Mouse (Mus musculus) layer of hippocampus, postnatal 14 days (tissue): ENCODE data around the gene 2410004B18Rik. TPM values are rescaled to one million over a fixed set of nuclear protein-coding genes. Genes with fewer than 3 reads are reported as not detected.
"Not testable (repeated sequence)": the region's sequence is repeated elsewhere in the genome, so short reads cannot be mapped to it uniquely, and the experiment has no call there.

ENCODE experiments used
- DNase-seq, 2 experiments: peaks; one replicate each; pipeline ENCODE4 v3.0.0; 2021 to 2022; ENCODE audit warnings: low spot score in 2 of 2, mixed read lengths in 1 of 2
- total RNA-seq, 2 experiments: library from RNA; stranded (reverse); gene quantifications; 2 replicates each; pipeline ENCODE4 v1.2.3; 2021

2410004B18Rik gene
- total RNA-seq, 2 experiments from 2014 or later, result 38.1 to 40.3 TPM

DNA sequence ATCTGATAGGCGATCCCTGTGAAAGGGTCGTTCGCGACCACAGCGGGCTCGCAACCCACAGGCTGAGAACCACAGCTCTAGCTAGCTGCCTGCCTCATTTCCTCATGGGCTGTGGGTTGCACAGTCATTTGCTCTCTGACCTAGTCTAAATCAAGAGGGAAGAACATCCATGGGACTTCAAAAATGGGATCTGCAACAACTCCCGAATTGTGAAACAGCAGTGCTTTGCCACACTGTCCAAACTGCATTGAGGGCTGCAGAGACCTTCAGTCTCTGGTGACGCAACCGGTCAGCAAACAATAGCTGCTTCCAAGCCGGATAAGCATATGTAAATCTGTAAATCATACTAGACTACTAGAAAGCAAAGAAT is 26.2 kb downstream of the 2410004B18Rik start:
- no peak for DNase-seq

DNA sequence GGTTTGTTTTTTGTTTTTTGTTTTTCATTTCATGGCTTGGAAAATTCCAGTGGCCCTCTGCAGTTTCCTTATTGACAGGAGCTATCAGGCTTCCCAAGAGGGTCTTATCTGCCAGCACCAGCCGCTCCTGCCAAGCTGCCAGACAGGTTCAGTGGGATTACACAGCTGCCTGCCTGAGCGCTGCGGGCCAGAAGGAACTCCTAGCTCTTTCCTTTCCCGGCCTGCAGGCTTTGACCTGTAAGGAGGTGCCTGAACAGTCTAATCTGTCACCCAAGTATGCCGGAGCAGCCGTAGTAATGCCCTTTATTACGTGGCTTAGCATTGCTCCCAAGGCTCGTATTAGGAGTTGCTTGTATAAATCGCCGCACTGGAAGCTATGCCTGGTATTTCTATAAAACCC is 26.7 kb downstream of the 2410004B18Rik start:
- DNase-seq, result no peak

DNA sequence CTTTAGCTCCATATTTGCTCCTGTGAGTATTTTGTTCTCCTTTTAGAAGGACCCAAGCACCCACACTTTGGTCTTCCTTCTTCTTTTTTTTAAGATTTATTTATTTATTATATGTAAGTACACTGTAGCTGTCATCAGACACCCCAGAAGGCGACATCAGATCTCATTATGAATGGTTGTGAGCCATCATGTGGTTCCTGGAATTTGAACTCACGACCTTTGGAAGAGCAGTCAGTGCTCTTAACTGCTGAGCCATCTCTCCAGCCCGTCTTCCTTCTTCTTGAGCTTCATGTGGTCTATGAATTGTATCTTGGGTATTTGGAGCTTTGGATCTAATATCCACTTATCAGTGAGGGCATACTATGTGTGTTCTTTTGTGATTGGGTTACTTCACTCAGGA is 27.8 kb downstream of the 2410004B18Rik start:
- DNase-seq, result not testable (repeated sequence)

DNA sequence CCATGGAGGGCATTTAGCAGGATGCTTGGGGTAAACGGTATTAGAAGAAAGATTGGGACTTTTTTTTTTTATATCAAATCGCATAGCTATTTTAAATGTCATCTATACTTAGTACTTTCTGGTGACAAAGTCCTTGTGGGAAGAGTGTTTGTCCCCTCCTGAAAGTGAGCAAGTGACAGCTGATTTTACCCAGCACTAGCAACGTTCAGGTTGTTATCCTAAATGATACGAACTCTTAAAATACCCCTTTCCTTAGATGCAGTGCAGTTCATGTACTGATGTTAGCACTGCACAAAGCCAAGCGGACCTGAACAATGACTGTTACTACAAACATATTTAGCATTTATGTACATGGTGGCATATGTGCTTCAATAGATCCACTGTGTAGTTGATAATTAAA is 29.0 kb downstream of the 2410004B18Rik start:
- no peak for DNase-seq

DNA sequence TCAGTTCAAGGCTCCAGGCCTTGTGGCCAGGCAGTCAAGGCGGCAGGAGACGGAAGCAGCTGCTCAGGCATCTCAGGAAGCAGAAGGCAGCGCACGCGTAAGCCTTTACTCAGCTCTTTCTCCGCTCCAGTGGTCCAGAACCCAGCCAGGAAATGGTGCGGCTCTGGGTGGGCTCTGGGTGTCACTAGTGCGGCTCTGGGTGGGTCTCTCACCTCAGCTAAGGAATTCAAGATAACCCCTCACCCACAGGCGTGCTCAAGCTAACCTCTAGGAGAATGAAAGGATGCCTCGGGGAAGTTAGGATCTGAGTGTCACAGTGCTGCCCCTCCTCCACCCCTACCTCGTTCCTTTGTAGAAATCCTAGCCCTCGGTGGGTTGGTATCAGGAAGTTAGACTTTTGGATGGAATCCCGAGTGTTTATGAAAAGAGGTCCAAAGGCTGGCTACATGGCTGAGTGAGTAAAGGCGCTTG is 31.3 kb downstream of the 2410004B18Rik start:
- DNase-seq, result no peak

DNA sequence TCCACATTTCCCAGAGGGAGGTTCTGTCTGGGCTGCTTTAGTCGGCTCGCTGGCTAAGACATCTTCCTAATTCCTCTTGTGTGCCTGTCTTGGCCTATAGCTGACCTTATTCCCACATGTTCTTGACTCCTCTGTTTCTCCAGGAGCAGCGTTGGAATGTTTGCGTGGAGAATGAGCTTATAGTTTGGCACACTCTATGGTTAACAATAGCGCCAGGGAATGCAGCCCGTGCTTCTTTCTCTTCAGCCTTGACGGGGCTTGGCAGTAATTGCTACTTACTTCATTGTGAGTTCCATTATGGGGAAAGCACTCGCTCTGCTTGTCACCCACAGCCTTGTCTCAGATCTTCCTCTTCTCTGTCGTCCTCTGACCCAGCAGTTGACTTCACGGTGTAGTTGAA is 33.7 kb downstream of the 2410004B18Rik start:
- no peak for DNase-seq

DNA sequence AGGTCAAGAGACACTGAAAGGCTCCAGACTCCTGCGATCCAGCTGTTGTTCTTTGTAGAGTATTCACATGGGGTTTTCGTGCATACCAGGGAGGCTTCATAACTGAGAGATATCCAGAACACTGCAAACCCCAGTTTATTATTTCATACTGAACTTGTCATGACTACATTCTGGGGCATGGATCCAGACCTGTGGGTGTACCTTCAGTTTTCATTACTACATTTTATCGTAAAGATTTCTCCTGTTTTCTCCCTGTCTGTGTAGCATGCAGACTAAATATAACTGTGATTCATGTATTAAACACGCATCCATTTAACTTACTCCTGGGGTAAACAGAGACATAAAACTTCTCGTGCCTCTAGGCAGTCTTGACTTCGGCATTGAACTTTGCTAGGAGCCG is 37.2 kb downstream of the 2410004B18Rik start:
- no peak for DNase-seq

DNA sequence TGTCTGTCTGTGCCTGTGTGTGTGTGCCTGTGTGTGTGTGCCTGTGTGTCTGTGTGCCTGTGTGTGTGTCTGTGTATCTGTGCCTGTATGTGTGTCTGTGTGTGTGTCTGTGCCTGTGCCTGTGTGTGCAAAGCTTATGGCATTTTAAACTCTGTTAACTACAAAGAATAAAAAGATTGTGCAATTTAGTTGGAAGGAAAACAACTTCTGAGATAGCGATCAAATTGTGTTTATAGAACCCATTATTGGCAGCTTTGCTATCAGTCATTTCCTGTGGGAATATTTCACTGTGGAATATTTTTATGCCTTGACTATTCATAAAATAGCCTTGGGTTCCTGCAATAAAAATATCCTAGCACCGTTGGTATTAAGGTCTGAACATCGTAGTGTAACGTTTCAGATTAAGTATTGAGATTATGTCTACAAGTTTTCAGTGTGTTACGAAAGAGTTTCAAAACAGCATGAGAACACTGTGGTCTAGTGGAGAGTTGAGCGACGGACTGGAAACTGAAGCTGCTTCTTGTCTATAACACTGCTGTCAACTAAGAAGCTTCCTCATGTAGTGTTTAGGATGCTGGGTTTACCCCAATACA is 47.6 kb downstream of the 2410004B18Rik start:
- DNase-seq, result no peak

DNA sequence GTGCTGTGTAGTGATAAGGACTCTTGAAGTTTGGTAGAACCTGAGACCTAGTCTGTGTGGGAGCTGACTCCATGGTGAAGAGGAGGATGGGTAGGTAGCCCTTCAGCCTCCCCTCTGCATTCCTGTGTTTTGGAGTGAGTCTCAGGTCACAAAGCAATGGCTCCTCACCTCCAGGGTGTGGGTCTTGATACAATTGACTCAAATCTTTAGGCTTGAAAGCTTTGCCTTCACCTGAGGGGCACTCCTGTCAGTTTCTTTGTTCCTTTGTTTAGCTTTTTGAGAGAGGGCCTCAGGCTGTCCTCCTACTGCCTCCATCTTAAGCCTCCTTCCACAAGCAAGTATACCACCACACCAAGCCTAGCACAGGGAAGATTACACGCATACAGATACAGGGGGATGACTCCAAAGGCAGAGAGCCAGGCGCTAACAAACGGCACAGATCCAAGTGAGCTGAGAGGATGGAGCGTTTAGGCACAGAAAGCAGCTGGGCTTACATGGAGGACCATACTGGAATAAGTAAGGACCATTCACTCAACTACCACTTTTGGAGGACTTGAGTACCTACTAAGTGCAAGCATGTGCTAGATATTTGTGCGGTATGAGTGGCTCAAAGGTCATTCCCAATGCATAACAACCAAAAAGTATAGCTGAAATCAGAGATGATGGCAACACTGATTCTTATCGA is 48.6 kb downstream of the 2410004B18Rik start:
- DNase-seq, result no peak

DNA sequence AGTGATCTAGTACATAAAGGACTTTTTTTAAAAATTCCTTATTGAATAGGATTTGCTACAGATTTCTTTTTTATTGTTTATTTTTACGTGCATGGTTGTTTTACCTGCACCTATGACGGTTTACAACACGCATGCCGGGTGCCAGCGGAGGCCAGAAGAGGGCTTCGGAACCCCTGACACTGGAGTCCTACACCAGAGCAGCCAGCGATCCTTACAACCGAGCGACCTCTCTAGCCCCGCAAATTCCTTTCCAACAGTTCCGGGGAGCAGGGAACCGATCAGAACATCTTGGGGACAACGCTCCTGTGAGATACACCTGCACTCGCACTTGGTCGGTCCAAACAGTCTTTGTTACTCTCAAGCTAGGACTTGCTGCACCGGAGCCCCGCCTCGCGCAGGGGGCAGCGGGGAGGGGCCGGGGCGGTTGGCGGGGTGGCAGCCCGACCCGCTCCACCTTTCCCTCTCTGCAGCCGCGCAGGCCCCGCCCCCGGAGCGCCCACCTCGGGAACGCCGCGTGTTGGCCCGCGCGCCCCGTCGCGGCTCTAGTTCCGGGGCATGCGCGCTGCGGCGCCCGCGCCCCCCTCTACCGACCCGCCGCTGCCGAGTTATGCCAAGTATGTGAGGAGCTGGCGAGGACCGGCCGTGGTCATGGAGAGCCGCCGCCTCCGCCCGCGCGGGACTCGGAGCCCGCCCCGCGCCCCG is 49.6 kb downstream of the 2410004B18Rik start, which contains the start of gene Syde2:
Syde2 (plus strand) TSS at position 603 of the 702 bp plus-strand sequence.
- DNase-seq, result peak; percentile 42 to 73

DNA sequence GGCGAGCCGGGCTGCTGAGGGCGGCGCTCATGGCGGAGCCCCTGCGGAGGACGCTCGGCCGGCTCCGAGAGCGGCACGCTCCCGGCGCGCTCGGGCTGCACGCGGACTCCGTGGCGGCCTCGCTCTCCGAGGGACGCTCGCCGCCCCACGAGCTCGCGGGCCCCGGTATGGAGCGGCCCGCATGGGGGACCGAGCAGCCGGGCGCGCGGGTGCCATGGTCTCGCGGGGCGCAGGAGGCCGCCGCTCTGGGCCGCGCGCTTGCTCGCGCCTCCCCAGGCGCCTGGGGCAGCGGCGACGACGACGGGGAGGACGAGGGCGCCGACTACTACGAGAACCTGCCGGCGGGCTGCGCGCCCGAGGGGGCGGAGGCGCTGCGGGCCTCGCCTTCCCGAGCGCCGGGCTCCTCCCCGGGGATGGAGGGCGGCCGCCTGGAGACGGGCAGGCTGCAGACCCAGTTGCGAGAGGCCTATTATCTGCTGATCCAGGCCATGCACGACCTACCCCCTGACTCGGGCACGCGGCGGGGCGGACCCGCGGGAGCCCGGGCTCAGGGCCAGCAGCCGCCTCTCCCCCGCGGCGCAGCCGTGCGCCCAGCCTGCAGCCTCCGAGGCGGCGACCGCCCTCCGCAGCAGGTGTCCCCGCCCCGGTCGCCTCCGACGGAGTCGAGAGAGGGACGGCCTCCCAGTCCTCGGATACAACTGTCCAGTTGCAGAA is 50.3 kb downstream of the 2410004B18Rik start:
- peak; percentile 45 to 55 for DNase-seq

DNA sequence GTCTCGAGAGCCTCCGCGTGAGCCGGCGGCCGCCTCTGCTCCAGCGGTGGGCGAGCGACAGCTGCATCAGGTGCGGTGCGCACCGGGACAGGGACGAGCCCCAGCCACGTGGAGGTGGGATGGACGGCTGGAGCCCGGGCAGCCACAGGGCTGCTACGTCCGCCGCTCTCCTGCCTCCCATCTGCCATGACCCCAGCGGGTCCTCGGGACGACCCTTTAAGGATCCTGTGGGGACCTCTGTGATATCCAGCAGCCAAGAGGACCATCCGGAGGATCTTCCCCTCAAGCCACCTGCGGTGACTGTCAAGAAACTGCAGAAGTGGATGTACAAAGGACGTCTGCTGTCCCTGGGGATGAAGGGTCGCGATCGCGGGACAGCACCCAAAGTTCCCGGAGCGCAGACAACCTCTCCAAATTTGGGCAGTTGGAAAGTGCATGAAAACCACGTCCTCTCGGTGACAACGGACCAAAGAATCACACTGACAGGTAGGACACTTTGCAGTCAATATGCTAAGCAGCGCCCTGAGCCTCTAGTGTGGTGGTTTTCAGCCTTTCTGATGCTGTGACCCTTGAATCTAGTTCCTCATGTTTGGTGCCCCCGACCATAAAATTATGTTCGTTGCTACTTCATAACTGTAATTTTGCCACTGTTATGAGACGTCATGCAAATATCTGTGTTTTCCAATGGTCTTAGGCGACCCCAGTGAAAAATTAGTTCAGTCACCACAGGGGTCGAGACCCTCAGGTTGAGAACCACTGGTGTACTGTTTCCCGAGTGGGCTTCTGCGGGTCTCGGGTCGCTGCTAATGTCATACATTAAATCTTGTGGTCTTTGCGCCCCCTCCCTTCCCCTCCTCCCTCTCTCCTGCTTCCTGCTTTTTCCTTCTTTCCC is 51.1 kb downstream of the 2410004B18Rik start:
- no peak for DNase-seq

DNA sequence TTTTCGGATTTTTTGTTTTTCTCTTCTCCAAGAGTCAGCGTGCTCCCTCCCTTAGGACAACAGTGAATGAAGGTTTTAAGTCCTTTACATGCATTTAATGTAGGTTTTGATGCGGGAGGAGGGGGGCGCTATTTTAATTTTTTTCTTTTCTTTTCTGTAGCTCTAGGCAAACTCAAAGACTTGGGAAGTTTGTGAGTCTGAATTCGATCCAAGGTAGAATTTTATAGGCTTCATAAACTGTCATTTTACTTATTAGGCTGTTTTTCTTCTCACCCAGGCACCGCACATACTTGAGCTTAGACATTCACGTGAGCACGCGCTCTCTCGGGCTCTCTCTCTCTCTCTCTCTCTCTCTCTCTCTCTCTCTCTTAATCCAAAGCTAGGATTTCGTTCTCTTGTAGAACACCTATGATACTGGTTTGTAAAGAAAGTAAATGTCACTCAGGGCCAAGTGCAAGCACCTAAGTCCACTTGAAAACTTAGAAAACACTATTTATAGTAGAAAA is 51.8 kb downstream of the 2410004B18Rik start:
- DNase-seq, result no peak

DNA sequence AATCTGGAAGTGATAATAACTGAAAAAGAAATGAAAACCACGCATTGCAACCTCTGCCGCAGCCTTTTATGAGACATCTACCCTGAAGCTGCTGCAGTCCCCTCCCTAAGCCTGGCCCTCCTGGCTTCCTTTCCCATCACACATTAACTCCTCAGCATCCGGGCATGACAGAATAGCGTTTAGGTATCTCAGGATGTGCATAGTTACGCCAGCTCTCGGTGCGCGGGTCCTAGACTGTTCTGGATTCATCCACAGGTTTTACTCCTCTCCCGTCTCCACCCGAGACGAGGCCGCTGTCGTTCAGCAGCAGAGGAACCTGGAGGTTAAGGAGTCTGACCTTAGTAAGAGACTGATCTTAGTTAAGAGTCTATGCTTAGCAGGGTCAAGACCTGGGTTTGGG is 53.3 kb downstream of the 2410004B18Rik start:
- no peak for DNase-seq

DNA sequence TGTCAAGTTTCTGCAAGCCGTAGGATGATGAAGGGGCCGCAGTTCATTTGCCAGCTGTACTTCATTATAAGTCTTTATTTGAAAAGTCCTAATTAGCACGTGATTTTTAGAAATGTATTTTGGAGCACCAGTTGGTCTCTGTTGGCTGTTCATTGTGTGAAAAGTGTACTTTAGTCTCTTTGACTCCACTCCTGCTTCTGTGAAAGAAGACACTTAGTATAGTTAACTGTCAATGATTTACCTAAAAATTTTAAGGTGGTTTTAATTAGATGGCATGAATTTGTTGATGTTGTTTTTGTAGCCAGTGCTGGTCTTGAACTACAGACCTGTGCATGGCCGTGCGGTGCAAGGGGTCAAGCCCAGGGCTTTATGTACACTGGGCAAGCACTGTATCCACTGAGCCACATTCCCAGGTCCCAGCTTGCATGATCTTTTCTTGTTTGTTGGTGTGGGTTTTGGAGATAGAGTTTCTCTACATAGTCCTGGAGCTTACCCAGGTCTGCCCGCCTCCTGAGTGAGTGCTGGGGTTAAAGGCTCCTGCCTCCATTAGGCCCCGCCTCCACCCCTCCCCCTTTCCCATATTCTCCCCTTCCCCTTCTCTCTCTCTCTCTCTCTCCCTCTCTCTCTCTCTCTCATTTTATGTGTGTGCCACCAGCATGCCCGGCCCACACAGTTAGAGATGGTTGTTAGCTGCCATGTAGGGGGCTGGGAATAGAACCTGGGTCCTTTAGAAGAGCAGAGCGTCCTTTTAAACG is 54.3 kb downstream of the 2410004B18Rik start:
- no peak for DNase-seq

DNA sequence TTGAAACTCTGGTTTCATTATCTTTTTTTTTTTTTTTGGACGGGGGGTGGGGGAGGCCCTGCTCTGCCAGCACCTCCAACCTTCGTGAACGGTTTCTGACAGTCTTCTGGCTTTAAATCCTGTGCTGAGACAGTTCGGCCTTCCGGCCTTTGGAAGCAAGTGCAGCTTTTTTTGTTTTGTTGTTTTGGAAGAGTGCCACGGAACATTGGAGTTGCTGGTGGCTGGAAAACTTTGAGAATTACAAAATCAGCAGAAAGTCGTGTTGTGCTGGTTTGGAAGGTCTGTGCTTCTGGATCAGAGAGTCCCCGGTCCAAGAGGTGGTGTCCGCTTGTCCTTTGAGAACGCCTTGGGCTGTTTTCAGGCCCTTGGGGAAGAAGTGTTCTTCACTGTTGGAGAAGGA is 55.0 kb downstream of the 2410004B18Rik start:
- DNase-seq, result peak in 1 of 2 experiments; percentile 37

DNA sequence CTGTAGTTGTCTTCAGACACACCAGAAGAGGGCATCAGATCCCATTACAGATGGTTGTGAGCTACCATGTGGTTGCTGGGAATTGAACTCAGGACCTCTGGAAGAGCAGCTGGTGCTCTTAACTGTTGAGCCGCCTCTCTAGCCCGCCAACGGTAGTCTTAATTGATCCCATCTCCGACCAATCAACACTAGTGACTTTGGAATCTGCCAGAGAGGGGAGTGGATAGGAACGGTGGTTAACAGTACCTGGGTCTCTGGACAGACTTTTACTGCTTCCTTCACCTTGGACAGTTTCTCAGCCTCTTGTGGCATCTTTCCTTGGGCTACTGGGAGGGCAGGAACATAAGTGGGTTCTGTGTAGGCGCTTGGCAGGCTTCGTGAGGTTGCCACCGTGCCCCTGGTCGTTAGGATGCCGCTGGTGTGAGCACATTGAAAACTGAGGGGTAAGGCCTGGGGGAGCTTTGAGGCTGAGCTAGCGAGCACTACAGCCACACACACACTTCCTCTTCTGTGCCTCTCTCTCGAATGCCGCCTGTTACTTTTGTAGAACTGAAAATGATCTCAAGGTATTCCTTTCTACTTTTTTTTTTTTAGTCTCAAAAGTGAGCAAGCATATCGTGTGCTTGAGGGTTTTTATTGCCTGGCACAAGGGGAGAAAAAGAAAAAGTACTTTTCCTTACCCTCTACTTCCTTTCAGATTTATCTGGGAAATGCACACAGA is 55.8 kb downstream of the 2410004B18Rik start:
- DNase-seq, result no peak
